Mouse (Mus musculus) small intestine, adult 2 months (tissue): ENCODE measurements around the gene Aebp2.

Source experiments
- CTCF ChIP-seq: fragments of 200-500 bp; IDR thresholded peaks from 2 replicates; pipeline ENCODE4 v1.5.1; 2012; ENCODE audit warnings: low read depth, mild to moderate bottlenecking, control low read depth, inconsistent platforms, low read length, moderate library complexity, mixed read lengths; ENCODE audit not compliant: insufficient replicate concordance, insufficient read length; ENCODE audit errors: extremely low read depth
- POLR2A ChIP-seq: fragments of 200-500 bp; IDR thresholded peaks from 2 replicates; pipeline ENCODE4 v1.6.1; 2012; ENCODE audit warnings: low read depth, mild to moderate bottlenecking, control low read depth, inconsistent platforms, low read length, moderate library complexity

GRCm38 (mm10) chr6:140593420-140594170, 28.9 kb upstream of the Aebp2 start:
- no peak for TF ChIP-seq CTCF
- no peak for TF ChIP-seq POLR2A
